Mouse (Mus musculus) c-Kit-negative CD71-positive TER-119-positive erythroid progenitor cells, embryonic 14.5 days (primary cell): ENCODE measurements around the gene Epor.

Source experiments
- DNase-seq: peaks from one replicate; pipeline ENCODE4 v3.0.0-alpha.2; 2013; ENCODE audit warnings: low read depth, low spot score

The Epor gene

GRCm38 (mm10) chr9:21936692-21937570 lies 26.4 kb downstream of the Epor start, which contains the start of gene Plppr2:
Gene Plppr2, plus strand, starts transcription at chr9:21937033.
- no peak for DNase-seq

GRCm38 (mm10) chr9:21935466-21936131 lies 27.7 kb downstream of the Epor start:
- DNase-seq: no peak

- no peak for DNase-seq
Measured at GRCm38 (mm10) chr9:21934021-21934420, 29.3 kb downstream of the Epor start.

- no peak for DNase-seq
Measured at GRCm38 (mm10) chr9:21932445-21933137, 30.7 kb downstream of the Epor start.

GRCm38 (mm10) chr9:21932006-21932405 lies 31.3 kb downstream of the Epor start:
- DNase-seq: no peak

- no peak for DNase-seq
Measured at GRCm38 (mm10) chr9:21929208-21929607, 34.1 kb downstream of the Epor start.

- peak; percentile 34 for DNase-seq
Measured at GRCm38 (mm10) chr9:21927208-21927753, 36.0 kb downstream of the Epor start, which contains the start of the genes Ccdc159 and Tmem205. Gene Ccdc159, plus strand, starts transcription at chr9:21927471. Gene Tmem205, minus strand, starts transcription at chr9:21927556.

- no peak for DNase-seq
Measured at GRCm38 (mm10) chr9:21926784-21927183, 36.5 kb downstream of the Epor start.

- no peak for DNase-seq
Measured at GRCm38 (mm10) chr9:21926155-21926554, 37.2 kb downstream of the Epor start.

- no peak for DNase-seq
Measured at GRCm38 (mm10) chr9:21925506-21925905, 37.8 kb downstream of the Epor start.

GRCm38 (mm10) chr9:21925034-21925433 lies 38.3 kb downstream of the Epor start:
- no peak for DNase-seq

- DNase-seq: no peak
Measured at GRCm38 (mm10) chr9:21924099-21924493, 39.2 kb downstream of the Epor start.

GRCm38 (mm10) chr9:21923490-21924098 lies 39.7 kb downstream of the Epor start:
- DNase-seq: no peak

GRCm38 (mm10) chr9:21923036-21923435 lies 40.3 kb downstream of the Epor start:
- DNase-seq: no peak

GRCm38 (mm10) chr9:21918692-21919384 lies 44.5 kb downstream of the Epor start:
- DNase-seq: no peak

GRCm38 (mm10) chr9:21918035-21918592 lies 45.2 kb downstream of the Epor start, which contains the start of gene Rab3d:
Gene Rab3d, minus strand, starts transcription at chr9:21918192.
- peak; percentile 86 for DNase-seq

GRCm38 (mm10) chr9:21917493-21918034 lies 45.7 kb downstream of the Epor start:
- no peak for DNase-seq

GRCm38 (mm10) chr9:21916851-21917492 lies 46.3 kb downstream of the Epor start:
- DNase-seq: no peak

- no peak for DNase-seq
Measured at GRCm38 (mm10) chr9:21909474-21910223, 53.7 kb downstream of the Epor start.
